Mouse (Mus musculus): Measurements from ENCODE around the gene Ubox5. TPM values are rescaled to one million over a fixed set of nuclear protein-coding genes. Genes with fewer than 3 reads are reported as not detected.
A peak's percentile ranks its signal among the peaks of the same experiment; 100 is the strongest.

Ubox5 gene
- total and polyA plus RNA-seq, 2 experiments from 2014 or later, result 5.5 to 6.0 TPM

DNA sequence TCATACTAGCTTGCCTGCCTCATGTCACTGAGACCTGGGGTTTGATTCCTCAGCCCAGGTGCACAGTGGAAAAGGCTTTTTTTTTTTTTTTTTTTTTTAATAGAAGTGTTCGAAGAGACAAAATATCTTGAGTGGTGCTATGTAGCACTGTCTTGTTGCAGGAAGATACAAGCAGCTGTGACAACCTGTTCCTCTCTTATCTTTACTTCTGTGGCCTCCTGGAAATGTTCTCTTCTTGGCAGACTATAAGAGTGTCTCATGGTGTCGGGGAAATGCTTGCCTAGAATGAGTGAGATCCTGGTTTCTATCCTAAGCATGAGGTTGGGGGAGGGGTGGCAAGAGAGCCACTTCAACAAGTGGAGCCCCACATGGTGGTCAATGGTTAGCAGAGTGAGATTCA, 41.5 kb downstream of the Ubox5 start:
- no peak for TF ChIP-seq CTCF (IDR thresholded peaks at IDR 0.05)
- Histone ChIP-seq H3K4me2 (ENCODE audit: low read depth, low read length, poor library complexity, severe bottlenecking) (no peak overlapping the region), H3K27me3 (ENCODE audit: insufficient read depth, low read length) (no peaks in the 10 kb centered on the region), H3K4me1 (ENCODE audit: insufficient read depth, low read length) (no peaks in the 10 kb centered on the region), H3K27ac (ENCODE audit: low read depth, low read length) (no peak overlapping the region), H3K4me3 (ENCODE audit: low read depth, low read length) (no peak overlapping the region), H3K9me3 (ENCODE audit: low read length) (no peaks in the 10 kb centered on the region), H3K9ac (replicated peaks; ENCODE audit: low read length, poor library complexity, severe bottlenecking) (no peak overlapping the region), H3K36me3 (ENCODE audit: insufficient read depth, low read length) (peaks cover 19% of the 10 kb centered on the region)
- no peak for DNase-seq (ENCODE audit: low spot score)
- no peak for ATAC-seq (ENCODE audit: low FRiP score)
- whole genome bisulfite sequencing, result 84% methylated on average over 2 of the region's 2 CpGs

- Histone ChIP-seq H3K4me1 (ENCODE audit: insufficient read depth, low read length) (no peaks in the 10 kb centered on the region), H3K9me3 (ENCODE audit: low read length) (no peaks in the 10 kb centered on the region), H3K9ac (replicated peaks; ENCODE audit: low read length, poor library complexity, severe bottlenecking) (no peak overlapping the region), H3K36me3 (ENCODE audit: insufficient read depth, low read length) (peaks cover 10% of the 10 kb centered on the region), H3K27ac (ENCODE audit: low read depth, low read length) (no peak overlapping the region), H3K4me2 (ENCODE audit: low read depth, low read length, poor library complexity, severe bottlenecking) (no peak overlapping the region), H3K27me3 (ENCODE audit: insufficient read depth, low read length) (peaks cover 18% of the 10 kb centered on the region), H3K4me3 (ENCODE audit: low read depth, low read length) (no peak overlapping the region)
- no peak for DNase-seq (ENCODE audit: low spot score)
- 89% methylated on average over 6 of the region's 6 CpGs for WGBS
- ATAC-seq (ENCODE audit: low FRiP score), result no peak
- TF ChIP-seq CTCF (IDR thresholded peaks at IDR 0.05), result no peak
Measured at GRCm38 (mm10) chr2:130586016-130586415, 43.8 kb downstream of the Ubox5 start.

DNA sequence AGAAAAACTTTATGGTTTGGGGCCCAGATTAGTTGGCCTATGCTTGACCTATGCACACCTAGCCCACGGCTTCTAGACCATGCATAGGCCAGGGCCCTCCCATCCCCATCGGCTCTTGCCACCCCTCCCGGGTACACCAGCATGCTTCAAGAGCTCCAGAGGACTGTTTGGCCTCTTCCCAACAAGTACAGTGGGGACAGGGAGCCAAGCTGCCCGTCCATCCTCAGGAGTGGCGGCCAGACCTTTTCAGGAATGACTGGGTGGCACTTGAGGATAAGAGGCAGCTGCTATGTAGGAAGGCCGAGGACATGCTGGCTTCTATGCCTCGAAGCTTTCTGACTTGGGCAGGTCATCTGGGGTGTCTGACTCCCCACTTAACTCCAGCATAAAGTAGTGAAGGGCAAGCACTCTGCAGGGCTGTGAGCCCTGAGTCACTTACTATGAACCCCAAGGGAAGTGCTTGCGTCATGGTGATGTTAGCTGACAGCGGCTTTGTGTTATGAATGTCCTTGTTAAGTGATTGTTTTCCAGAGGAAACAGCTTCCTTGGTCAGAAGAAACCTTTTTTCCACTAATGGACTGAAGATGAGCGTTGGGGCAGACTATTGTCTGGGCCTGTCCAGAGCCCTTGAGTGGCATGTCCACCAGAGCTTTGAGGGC, 45.8 kb downstream of the Ubox5 start:
- H3K27ac ChIP-seq (ENCODE audit: low read depth, low read length), result no peak overlapping the region
- peaks cover 37% of the 10 kb centered on the region for H3K27me3 ChIP-seq (ENCODE audit: insufficient read depth, low read length)
- 0 out of 2 replicates have a peak, but pooled peaks cover 11% of the 10 kb centered on the region for H3K4me1 ChIP-seq (ENCODE audit: insufficient read depth, low read length)
- no peak overlapping the region for H3K4me3 ChIP-seq (ENCODE audit: low read depth, low read length)
- TF ChIP-seq CTCF (IDR thresholded peaks at IDR 0.05), result no peak
- DNase-seq (ENCODE audit: low spot score) (no peak), ATAC-seq (ENCODE audit: low FRiP score) (no peak)
- H3K9me3 ChIP-seq (ENCODE audit: low read length), result no peaks in the 10 kb centered on the region
- no peak overlapping the region for H3K4me2 ChIP-seq (ENCODE audit: low read depth, low read length, poor library complexity, severe bottlenecking)
- H3K9ac ChIP-seq (replicated peaks; ENCODE audit: low read length, poor library complexity, severe bottlenecking), result no peak overlapping the region
- 78% methylated on average over 10 of the region's 10 CpGs for WGBS
- no peaks in the 10 kb centered on the region for H3K36me3 ChIP-seq (ENCODE audit: insufficient read depth, low read length)

GRCm38 (mm10) chr2:130582552-130582951, 47.3 kb downstream of the Ubox5 start, which contains the start of gene Avp:
Gene Avp (minus strand): TSS chr2:130582554.
- no peak within 1 kb of the TSS for H3K4me2 ChIP-seq (ENCODE audit: low read depth, low read length, poor library complexity, severe bottlenecking)
- WGBS, result 33% methylated on average over 10 of the region's 10 CpGs
- no peaks in the 10 kb centered on the region for H3K9me3 ChIP-seq (ENCODE audit: low read length)
- no peak within 1 kb of the TSS for H3K27ac ChIP-seq (ENCODE audit: low read depth, low read length)
- H3K9ac ChIP-seq (replicated peaks; ENCODE audit: low read length, poor library complexity, severe bottlenecking), result no peak within 1 kb of the TSS
- no peak for TF ChIP-seq CTCF (IDR thresholded peaks at IDR 0.05)
- H3K4me3 ChIP-seq (ENCODE audit: low read depth, low read length), result no peak within 1 kb of the TSS
- no peak for ATAC-seq (ENCODE audit: low FRiP score)
- DNase-seq (ENCODE audit: low spot score), result no peak
- 0 out of 2 replicates have a peak, but pooled peaks cover 12% of the 10 kb centered on the region for H3K4me1 ChIP-seq (ENCODE audit: insufficient read depth, low read length)
- H3K36me3 ChIP-seq (ENCODE audit: insufficient read depth, low read length), result no peaks in the 10 kb centered on the region
- peaks cover 51% of the 10 kb centered on the region for H3K27me3 ChIP-seq (ENCODE audit: insufficient read depth, low read length)

- under 1% methylated on average over 16 of the region's 16 CpGs for WGBS
- no peaks in the 10 kb centered on the region for H3K36me3 ChIP-seq (ENCODE audit: insufficient read depth, low read length)
- H3K4me2 ChIP-seq (ENCODE audit: low read depth, low read length, poor library complexity, severe bottlenecking), result peak overlapping the region; percentile 48
- no peak for ATAC-seq (ENCODE audit: low FRiP score)
- no peak for TF ChIP-seq CTCF (IDR thresholded peaks at IDR 0.05)
- peaks cover 60% of the 10 kb centered on the region for H3K27me3 ChIP-seq (ENCODE audit: insufficient read depth, low read length)
- H3K4me3 ChIP-seq (ENCODE audit: low read depth, low read length), result peak overlapping the region; percentile 28
- H3K9ac ChIP-seq (replicated peaks; ENCODE audit: low read length, poor library complexity, severe bottlenecking), result 0 out of 2 replicates have a peak overlapping the region, but pooled peaks have one; percentile 33
- no peak for DNase-seq (ENCODE audit: low spot score)
- no peak overlapping the region for H3K27ac ChIP-seq (ENCODE audit: low read depth, low read length)
- no peaks in the 10 kb centered on the region for H3K9me3 ChIP-seq (ENCODE audit: low read length)
- 0 out of 2 replicates have a peak, but pooled peaks cover 13% of the 10 kb centered on the region for H3K4me1 ChIP-seq (ENCODE audit: insufficient read depth, low read length)
Measured at GRCm38 (mm10) chr2:130581201-130581600, 48.6 kb downstream of the Ubox5 start.

DNA sequence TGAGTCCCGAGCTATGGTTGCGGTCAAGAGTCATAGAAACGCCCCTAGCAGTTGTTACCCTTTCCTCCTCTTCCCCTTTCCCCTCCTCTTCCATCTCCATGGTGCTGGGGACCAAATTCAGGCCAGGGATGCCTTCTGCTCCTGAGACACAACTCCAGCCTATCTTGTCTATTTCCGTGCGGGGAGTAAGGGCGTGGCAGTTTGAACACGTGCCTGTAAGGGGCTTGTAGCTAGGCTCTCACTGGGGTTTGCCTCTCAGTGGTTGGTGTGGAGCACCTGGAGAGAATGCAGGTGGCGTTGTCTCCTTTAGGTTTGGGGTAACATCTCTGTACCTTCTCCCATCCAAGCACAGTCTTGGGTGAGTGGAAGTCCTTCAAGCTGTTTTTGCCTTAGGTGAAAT, 50.0 kb downstream of the Ubox5 start:
- Histone ChIP-seq H3K27ac (ENCODE audit: low read depth, low read length) (no peak overlapping the region), H3K27me3 (ENCODE audit: insufficient read depth, low read length) (peaks cover 68% of the 10 kb centered on the region), H3K36me3 (ENCODE audit: insufficient read depth, low read length) (no peaks in the 10 kb centered on the region), H3K4me1 (ENCODE audit: insufficient read depth, low read length) (0 out of 2 replicates have a peak, but pooled peaks cover 13% of the 10 kb centered on the region), H3K4me2 (ENCODE audit: low read depth, low read length, poor library complexity, severe bottlenecking) (no peak overlapping the region), H3K9ac (replicated peaks; ENCODE audit: low read length, poor library complexity, severe bottlenecking) (no peak overlapping the region), H3K9me3 (ENCODE audit: low read length) (no peaks in the 10 kb centered on the region), H3K4me3 (ENCODE audit: low read depth, low read length) (no peak overlapping the region)
- WGBS, result 7% methylated on average over 8 of the region's 8 CpGs
- no peak for ATAC-seq (ENCODE audit: low FRiP score)
- DNase-seq (ENCODE audit: low spot score), result no peak
- TF ChIP-seq CTCF (IDR thresholded peaks at IDR 0.05), result no peak

Data from midbrain, postnatal 0 days (tissue).